Mouse (Mus musculus) embryonic fibroblast, embryonic 13.5 days (primary cell): ENCODE measurements around the gene Lysmd3.

Experiments used
- CTCF ChIP-seq: IDR thresholded peaks from 2 replicates; pipeline ENCODE4 v1.5.1; 2011; ENCODE audit warnings: mild to moderate bottlenecking, control low read depth, low read length, moderate library complexity, borderline replicate concordance; ENCODE audit not compliant: insufficient read depth
- POLR2A ChIP-seq: IDR thresholded peaks from 2 replicates; pipeline ENCODE4 v1.6.1; 2011; ENCODE audit warnings: low read depth, mild to moderate bottlenecking, control low read depth, low read length, moderate library complexity

DNA sequence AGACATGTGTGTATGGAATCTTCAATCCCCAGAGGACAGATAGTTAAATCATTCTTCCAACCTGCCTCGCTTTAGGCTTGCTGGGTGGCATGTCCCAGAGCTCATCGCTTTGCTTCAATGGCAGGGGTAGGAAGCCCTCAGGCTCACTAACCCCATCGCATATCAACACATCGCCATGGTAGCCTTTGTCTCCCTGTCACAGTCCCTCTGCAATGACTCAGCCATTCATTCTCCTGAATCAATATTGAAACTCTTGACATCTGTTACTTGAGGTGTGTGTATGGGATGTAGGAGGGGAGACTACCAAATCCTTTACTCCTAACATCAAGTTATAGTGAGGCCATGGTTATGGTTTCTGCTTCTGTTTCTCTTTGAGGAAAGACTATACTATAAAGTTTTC is 17.8 kb upstream of the Lysmd3 start:
- TF ChIP-seq POLR2A (no peak), CTCF (no peak)
